In genomic region chr1:82129700-82130275, GRCm38 (mm10) we compare ENCODE assay signal across 21 mouse cellular contexts.
A peak's percentile ranks its signal among the peaks of the same experiment; 100 is the strongest.
DNase-seq lines count a peak whose midpoint lies in the region; ATAC-seq and TF ChIP-seq lines count a peak whose summit lies in the region.
"Had no signal": no experiment of that assay in that cellular context is flagged by ENCODE, and none has a peak within 500 bp of the region (broad histone marks: within the 10 kb centered on the region; RNA-seq: fewer than 3 reads in every experiment).

No protein-coding gene starts in this region.

- H3K9me3 ChIP-seq in forebrain, embryonic 14.5 days (replicated peaks; ENCODE audit: control insufficient read depth, low read length), result no peaks in the 10 kb centered on the region
- no peaks in the 10 kb centered on the region for H3K9me3 ChIP-seq in forebrain, embryonic 15.5 days
- H3K9me3 ChIP-seq in hindbrain, embryonic 14.5 days (ENCODE audit: control insufficient read depth, low read length), result no peaks in the 10 kb centered on the region
- no peaks in the 10 kb centered on the region for H3K9me3 ChIP-seq in hindbrain, postnatal 0 days (ENCODE audit: low read length)
- no peaks in the 10 kb centered on the region for H3K9me3 ChIP-seq in limb, embryonic 12.5 days
- H3K9me3 ChIP-seq in kidney, embryonic 14.5 days (ENCODE audit: control insufficient read depth, low read length), result no peaks in the 10 kb centered on the region
- H3K9me3 ChIP-seq: embryonic facial prominence, embryonic 13.5 days; forebrain, embryonic 12.5 days; heart, embryonic 10.5 days had no signal

- no peak overlapping the region for H3K9ac ChIP-seq in forebrain, embryonic 14.5 days (ENCODE audit: low read length)
- no peak overlapping the region for H3K9ac ChIP-seq in forebrain, embryonic 15.5 days (replicated peaks)
- H3K9ac ChIP-seq in hindbrain, embryonic 14.5 days, result no peak overlapping the region
- no peak overlapping the region for H3K9ac ChIP-seq in hindbrain, postnatal 0 days (replicated peaks; ENCODE audit: low read length)
- H3K9ac ChIP-seq in limb, embryonic 12.5 days (replicated peaks), result no peak overlapping the region
- no peak overlapping the region for H3K9ac ChIP-seq in kidney, embryonic 14.5 days (ENCODE audit: low read depth, low read length)
- H3K9ac ChIP-seq: embryonic facial prominence, embryonic 13.5 days; forebrain, embryonic 12.5 days had no signal

- 31% methylated on average over 5 of the region's 5 CpGs for WGBS in forebrain, embryonic 14.5 days
- 19% methylated on average over 5 of the region's 5 CpGs for WGBS in forebrain, embryonic 15.5 days
- 48% methylated on average over 5 of the region's 5 CpGs for WGBS in hindbrain, embryonic 14.5 days
- 36% methylated on average over 5 of the region's 5 CpGs for WGBS in hindbrain, postnatal 0 days
- WGBS in limb, embryonic 12.5 days, result 25% methylated on average over 5 of the region's 5 CpGs
- 42% methylated on average over 5 of the region's 5 CpGs for WGBS in kidney, embryonic 14.5 days

- H3K27ac ChIP-seq in forebrain, embryonic 14.5 days (ENCODE audit: low read depth, low read length), result no peak overlapping the region
- no peak overlapping the region for H3K27ac ChIP-seq in forebrain, embryonic 15.5 days (replicated peaks)
- H3K27ac ChIP-seq in hindbrain, embryonic 14.5 days, result 0 out of 2 replicates have a peak overlapping the region, but pooled peaks have one; percentile 24
- no peak overlapping the region for H3K27ac ChIP-seq in hindbrain, postnatal 0 days
- H3K27ac ChIP-seq in limb, embryonic 12.5 days, result no peak overlapping the region
- H3K27ac ChIP-seq in kidney, embryonic 14.5 days (ENCODE audit: low read depth, low read length), result no peak overlapping the region
- H3K27ac ChIP-seq: embryonic facial prominence, embryonic 13.5 days; forebrain, embryonic 12.5 days; heart, embryonic 10.5 days had no signal

- no peaks in the 10 kb centered on the region for H3K4me1 ChIP-seq in forebrain, embryonic 14.5 days (ENCODE audit: control insufficient read depth, insufficient read depth, low read length)
- H3K4me1 ChIP-seq in forebrain, embryonic 15.5 days, result 0 out of 2 replicates have a peak, but pooled peaks cover 5% of the 10 kb centered on the region
- H3K4me1 ChIP-seq in hindbrain, embryonic 14.5 days (replicated peaks; ENCODE audit: control insufficient read depth, insufficient read depth, low read length), result 0 out of 2 replicates have a peak, but pooled peaks cover 7% of the 10 kb centered on the region
- H3K4me1 ChIP-seq in hindbrain, postnatal 0 days (ENCODE audit: insufficient read depth, low read length), result no peaks in the 10 kb centered on the region
- H3K4me1 ChIP-seq in limb, embryonic 12.5 days (replicated peaks), result peaks cover 9% of the 10 kb centered on the region; the same call in 1 of the 2 replicates
- H3K4me1 ChIP-seq in kidney, embryonic 14.5 days (ENCODE audit: control insufficient read depth, insufficient read depth, low read length), result 0 out of 2 replicates have a peak, but pooled peaks cover 2% of the 10 kb centered on the region
- H3K4me1 ChIP-seq: heart, embryonic 10.5 days had no signal

- H3K4me2 ChIP-seq in forebrain, embryonic 14.5 days (ENCODE audit: low read length), result no peak overlapping the region
- no peak overlapping the region for H3K4me2 ChIP-seq in forebrain, embryonic 15.5 days (replicated peaks)
- no peak overlapping the region for H3K4me2 ChIP-seq in hindbrain, embryonic 14.5 days (replicated peaks)
- no peak overlapping the region for H3K4me2 ChIP-seq in hindbrain, postnatal 0 days (ENCODE audit: low read depth, low read length)
- no peak overlapping the region for H3K4me2 ChIP-seq in limb, embryonic 12.5 days
- H3K4me2 ChIP-seq in kidney, embryonic 14.5 days (replicated peaks; ENCODE audit: low read depth, low read length), result no peak overlapping the region
- H3K4me2 ChIP-seq: embryonic facial prominence, embryonic 13.5 days; forebrain, embryonic 12.5 days had no signal

- H3K4me3 ChIP-seq in forebrain, embryonic 14.5 days (ENCODE audit: low read depth, low read length), result no peak overlapping the region
- H3K4me3 ChIP-seq in forebrain, embryonic 15.5 days, result no peak overlapping the region
- no peak overlapping the region for H3K4me3 ChIP-seq in hindbrain, embryonic 14.5 days (replicated peaks; ENCODE audit: low read length)
- no peak overlapping the region for H3K4me3 ChIP-seq in hindbrain, postnatal 0 days (ENCODE audit: low read length)
- no peak overlapping the region for H3K4me3 ChIP-seq in limb, embryonic 12.5 days (replicated peaks)
- no peak overlapping the region for H3K4me3 ChIP-seq in kidney, embryonic 14.5 days (ENCODE audit: low read length)
- H3K4me3 ChIP-seq: embryonic facial prominence, embryonic 13.5 days; forebrain, embryonic 12.5 days; heart, embryonic 10.5 days had no signal

- H3K27me3 ChIP-seq in forebrain, embryonic 14.5 days (replicated peaks; ENCODE audit: control insufficient read depth, insufficient read depth, low read length), result no peaks in the 10 kb centered on the region
- H3K27me3 ChIP-seq in forebrain, embryonic 15.5 days, result no peaks in the 10 kb centered on the region
- H3K27me3 ChIP-seq in hindbrain, embryonic 14.5 days (ENCODE audit: control insufficient read depth, insufficient read depth, low read length), result no peaks in the 10 kb centered on the region
- no peaks in the 10 kb centered on the region for H3K27me3 ChIP-seq in hindbrain, postnatal 0 days (ENCODE audit: insufficient read depth, low read length)
- no peaks in the 10 kb centered on the region for H3K27me3 ChIP-seq in limb, embryonic 12.5 days
- no peaks in the 10 kb centered on the region for H3K27me3 ChIP-seq in kidney, embryonic 14.5 days (ENCODE audit: control insufficient read depth, insufficient read depth, low read length)
- H3K27me3 ChIP-seq: CH12.LX; embryonic facial prominence, embryonic 13.5 days; forebrain, embryonic 12.5 days had no signal

- H3K36me3 ChIP-seq in forebrain, embryonic 14.5 days (ENCODE audit: control insufficient read depth, insufficient read depth, low read length), result no peaks in the 10 kb centered on the region
- no peaks in the 10 kb centered on the region for H3K36me3 ChIP-seq in forebrain, embryonic 15.5 days
- no peaks in the 10 kb centered on the region for H3K36me3 ChIP-seq in hindbrain, embryonic 14.5 days (replicated peaks; ENCODE audit: control insufficient read depth, insufficient read depth)
- no peaks in the 10 kb centered on the region for H3K36me3 ChIP-seq in hindbrain, postnatal 0 days (ENCODE audit: insufficient read depth, low read length)
- no peaks in the 10 kb centered on the region for H3K36me3 ChIP-seq in limb, embryonic 12.5 days
- H3K36me3 ChIP-seq in kidney, embryonic 14.5 days (ENCODE audit: control insufficient read depth, insufficient read depth, low read length), result no peaks in the 10 kb centered on the region
- H3K36me3 ChIP-seq: embryonic facial prominence, embryonic 13.5 days; forebrain, embryonic 12.5 days; heart, embryonic 10.5 days had no signal

- TF ChIP-seq CTCF in hindbrain, postnatal 0 days (IDR thresholded peaks at IDR 0.05; ENCODE audit: low read depth), result no peak
- TF ChIP-seq CTCF in brain, embryonic 14.5 days (IDR thresholded peaks at IDR 0.05; ENCODE audit: borderline replicate concordance, extremely low read depth, insufficient read depth, insufficient read length), result no peak

- TF ChIP-seq POLR2A in brain, embryonic 14.5 days (IDR thresholded peaks at IDR 0.05; ENCODE audit: borderline replicate concordance, extremely low read depth, insufficient read depth, insufficient read length, poor library complexity, severe bottlenecking), result no peak

- DNase-seq in forebrain, embryonic 14.5 days (ENCODE audit: low spot score), result peak; percentile 14
- DNase-seq in hindbrain, embryonic 14.5 days (ENCODE audit: low spot score), result no peak
- DNase-seq in hindbrain, postnatal 0 days (ENCODE audit: low spot score), result no peak
- DNase-seq in brain, embryonic 14.5 days (ENCODE audit: low read depth), result peak; percentile 43
- DNase-seq in thymus, postnatal 10 days (ENCODE audit: low spot score in 2 of 2), result no peak
- DNase-seq: adrenal gland, adult 2 months; cerebellum, postnatal 25 days; heart, postnatal 14 days; kidney, adult 2 months; kidney, postnatal 36 days; layer of hippocampus, adult 9-11 months; lung, adult 18-20 months; retina, postnatal 1 day; thymus, adult 2 months had no signal

- ATAC-seq in forebrain, embryonic 14.5 days, result no peak
- ATAC-seq in forebrain, embryonic 15.5 days (replicated peaks), result no peak
- no peak for ATAC-seq in hindbrain, embryonic 14.5 days (ENCODE audit: low FRiP score)
- ATAC-seq in hindbrain, postnatal 0 days, result no peak
- ATAC-seq in limb, embryonic 12.5 days (ENCODE audit: insufficient number of reproducible peaks, insufficient read depth, low FRiP score, low TSS enrichment, low read depth), result 0 out of 2 replicates have a peak, but pooled peaks have one; percentile 37
- no peak for ATAC-seq in kidney, embryonic 14.5 days (ENCODE audit: low FRiP score, low TSS enrichment)

Comparison
In these comparisons a context has a peak if more than half of its experiments do, and no peak if none do; other contexts are left out.
1. DNase-seq: peak in forebrain, embryonic 14.5 days (single experiment) and brain, embryonic 14.5 days (single experiment); none in hindbrain, embryonic 14.5 days (single experiment), hindbrain, postnatal 0 days (single experiment) and thymus, postnatal 10 days (0 of 2).